Mouse (Mus musculus) testis, adult 10 weeks (tissue): ENCODE measurements around the gene Olfr811. TPM values are rescaled to one million over a fixed set of nuclear protein-coding genes. Genes with fewer than 3 reads are reported as not detected.

ENCODE experiments used
- polyA plus RNA-seq: library from polyadenylated mRNA; stranded (reverse); fragments of 350-450 nt; fragmentation: Illumina TruSeq; extraction: RNeasy Lipid Tissue Mini Kit (QIAGEN cat#74804); gene quantifications from one replicate; pipeline ENCODE4 v1.2.3, GENCODE M21; 2014; ENCODE audit warnings: low read depth, low replicate concordance

Gene Olfr811
- not detected for polyA plus RNA-seq

DNA sequence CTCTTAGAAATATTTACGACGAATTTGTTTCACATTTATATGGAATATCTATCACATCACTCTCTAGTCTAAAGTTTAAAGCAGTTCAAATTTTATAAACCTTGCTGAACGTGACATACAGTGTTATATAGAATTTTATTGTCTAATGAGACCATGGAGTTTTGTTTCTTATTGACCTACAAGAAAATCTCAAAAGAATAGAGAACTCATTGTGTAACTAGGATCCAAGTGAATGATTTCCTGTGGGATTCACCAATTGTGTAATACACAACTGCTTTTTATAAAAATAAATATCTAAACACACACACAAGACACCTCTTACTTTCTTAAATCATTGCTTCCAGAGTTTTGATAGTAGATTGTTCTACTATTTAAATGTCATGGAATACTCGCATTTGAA lies at the start of gene Olfr811:
Gene Olfr811 (minus strand): TSS at position 101 of the 400 bp plus-strand sequence.

DNA sequence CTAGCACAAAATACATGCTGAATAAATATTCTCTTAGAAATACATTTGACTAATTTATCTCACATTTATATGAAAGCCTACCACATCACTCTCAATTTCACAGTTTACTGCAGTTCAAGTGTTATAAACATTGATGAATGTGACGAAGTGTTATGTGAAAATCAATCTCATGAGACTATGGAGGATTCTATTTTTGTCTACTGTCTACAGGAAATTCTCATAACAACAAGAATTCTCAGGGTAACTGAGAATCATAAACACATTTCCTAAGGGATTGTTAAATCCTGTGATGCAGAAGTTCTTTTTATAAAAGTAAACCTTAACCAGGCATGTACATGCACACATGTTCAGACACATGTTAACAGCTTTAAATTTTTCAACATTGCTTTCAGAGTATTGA lies 41.8 kb upstream of the Olfr811 start, which contains the start of gene Olfr812:
Gene Olfr812 (minus strand): TSS at position 101 of the 400 bp plus-strand sequence.

DNA sequence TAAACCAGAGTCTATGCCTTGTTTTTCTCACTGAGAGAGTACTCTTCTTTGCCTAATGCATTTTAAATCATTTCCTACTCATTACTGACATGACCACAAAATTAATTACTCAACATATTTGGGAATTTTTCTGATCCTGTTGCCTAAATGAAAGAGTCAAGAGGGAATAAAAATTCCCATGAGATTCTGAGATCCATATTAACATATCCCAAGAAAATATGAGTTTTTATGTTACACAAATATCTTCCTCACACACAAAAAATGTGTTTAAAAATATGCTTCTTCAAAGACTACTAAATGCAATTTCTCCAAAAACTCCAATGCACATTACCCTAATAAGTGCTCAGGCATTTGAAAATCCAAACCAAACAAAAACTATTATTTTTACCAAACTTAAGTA lies 9.4 kb downstream of the Olfr811 start, which contains the start of gene Olfr810:
Gene Olfr810 (minus strand): TSS at position 101 of the 400 bp plus-strand sequence.

DNA sequence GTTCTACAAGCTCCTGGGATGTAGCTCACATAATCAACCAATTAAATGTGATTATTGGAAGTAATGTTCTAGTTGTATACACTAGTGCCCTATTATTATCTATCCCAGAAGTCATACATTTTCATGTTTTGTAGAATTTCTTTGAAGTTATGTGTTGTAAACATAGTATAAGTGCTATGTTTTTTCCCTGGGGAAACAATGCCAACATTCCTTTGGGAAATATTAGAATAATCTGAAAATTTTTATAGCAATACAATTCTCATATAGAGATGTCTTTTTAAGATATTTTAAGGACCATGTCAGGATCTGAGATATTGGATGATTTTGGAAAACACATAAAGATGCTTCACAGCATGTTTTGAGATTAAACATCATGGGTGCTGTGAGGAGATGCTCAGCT lies 29.9 kb downstream of the Olfr811 start, which contains the start of gene Olfr809:
Gene Olfr809 (plus strand): TSS at position 301 of the 400 bp plus-strand sequence.

DNA sequence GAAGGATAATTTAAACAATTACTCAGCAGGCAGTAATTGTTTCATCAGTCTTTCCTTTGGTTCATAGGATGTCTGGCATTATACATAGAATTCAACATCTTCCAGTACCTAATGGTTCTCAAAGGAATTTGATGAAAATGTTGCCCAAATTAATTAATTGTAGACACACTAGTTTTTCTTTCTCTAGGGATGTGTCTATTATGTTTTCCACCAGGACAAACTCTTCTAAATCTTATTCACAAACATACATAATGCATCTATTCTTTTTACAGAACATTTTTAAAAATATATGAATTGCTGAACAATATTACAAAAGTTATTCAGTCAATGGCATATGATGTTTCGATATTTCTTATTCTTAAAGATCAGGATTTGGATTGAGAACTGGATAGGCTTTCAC lies 39.0 kb downstream of the Olfr811 start, which contains the start of gene Olfr808:
Gene Olfr808 (plus strand): TSS at position 301 of the 400 bp plus-strand sequence.

DNA sequence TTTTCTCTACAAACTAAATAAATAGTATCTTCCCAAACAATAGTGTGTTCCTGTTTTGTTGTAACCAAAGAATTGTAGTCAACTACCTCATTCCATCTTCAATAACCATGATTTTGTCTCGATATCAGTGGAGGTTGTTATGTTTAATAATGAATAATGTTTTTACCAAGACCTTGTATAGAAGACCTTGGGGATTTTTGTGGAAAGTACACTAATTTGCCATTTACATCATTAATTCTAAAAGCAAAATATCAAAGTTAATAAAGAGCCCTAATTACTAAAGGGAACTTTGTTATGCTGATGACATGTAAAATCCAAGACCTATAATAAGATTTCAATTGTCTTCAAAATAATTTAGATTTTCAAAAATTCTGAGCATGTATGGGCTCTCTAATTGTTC lies 46.5 kb downstream of the Olfr811 start, which contains the start of gene Olfr807:
Gene Olfr807 (minus strand): TSS at position 101 of the 400 bp plus-strand sequence.

Other genes with a start within 250 kb of the Olfr811 start
- gene Olfr794, start 236.7 kb downstream of the Olfr811 start, polyA plus RNA-seq = 0.08 TPM
- not detected for gene Olfr796, start 191.8 kb downstream of the Olfr811 start, polyA plus RNA-seq
- gene Olfr798, start 176.5 kb downstream of the Olfr811 start, polyA plus RNA-seq = not detected
- not detected for gene Olfr799, start 166.9 kb downstream of the Olfr811 start, polyA plus RNA-seq
- not detected for gene Olfr800, start 146.7 kb downstream of the Olfr811 start, polyA plus RNA-seq
- not detected for gene Olfr801, start 130.5 kb downstream of the Olfr811 start, polyA plus RNA-seq
- gene Olfr802, start 116.2 kb downstream of the Olfr811 start, polyA plus RNA-seq = not detected
- gene Olfr803, start 110.1 kb downstream of the Olfr811 start, polyA plus RNA-seq = not detected
- not detected for gene Olfr804, start 101.2 kb downstream of the Olfr811 start, polyA plus RNA-seq
- gene Olfr805, start 75.0 kb downstream of the Olfr811 start, polyA plus RNA-seq = not detected
- gene Olfr806, start 62.5 kb downstream of the Olfr811 start, polyA plus RNA-seq = not detected
- not detected for gene Olfr807, start 46.6 kb downstream of the Olfr811 start, polyA plus RNA-seq
- not detected for gene Olfr808, start 38.9 kb downstream of the Olfr811 start, polyA plus RNA-seq
- not detected for gene Olfr809, start 29.8 kb downstream of the Olfr811 start, polyA plus RNA-seq
- gene Olfr810, start 9.5 kb downstream of the Olfr811 start, polyA plus RNA-seq = not detected
- gene Olfr812, start 41.7 kb upstream of the Olfr811 start, polyA plus RNA-seq = not detected
- gene Olfr813, start 51.0 kb upstream of the Olfr811 start, polyA plus RNA-seq = not detected
- gene Olfr814, start 75.5 kb upstream of the Olfr811 start, polyA plus RNA-seq = not detected
- gene Olfr815, start 101.5 kb upstream of the Olfr811 start, polyA plus RNA-seq = not detected
- gene Olfr816, start 111.2 kb upstream of the Olfr811 start, polyA plus RNA-seq = not detected
- gene Olfr818, start 144.7 kb upstream of the Olfr811 start, polyA plus RNA-seq = not detected
- not detected for gene Olfr819, start 162.9 kb upstream of the Olfr811 start, polyA plus RNA-seq
- not detected for gene Olfr247, start 171.7 kb upstream of the Olfr811 start, polyA plus RNA-seq
- not detected for gene Gm10310, start 180.7 kb upstream of the Olfr811 start, polyA plus RNA-seq
- not detected for gene Olfr820, start 208.2 kb upstream of the Olfr811 start, polyA plus RNA-seq
- gene Olfr821, start 226.0 kb upstream of the Olfr811 start, polyA plus RNA-seq = not detected